Mouse (Mus musculus): ENCODE measurements at regions not wholly inside any gene's neighbourhood (a gene's known extent, or its start where the extent isn't known, plus 50 kb on each side); places are given as distances from the start of the nearest gene placed in this dataset.

DNA sequence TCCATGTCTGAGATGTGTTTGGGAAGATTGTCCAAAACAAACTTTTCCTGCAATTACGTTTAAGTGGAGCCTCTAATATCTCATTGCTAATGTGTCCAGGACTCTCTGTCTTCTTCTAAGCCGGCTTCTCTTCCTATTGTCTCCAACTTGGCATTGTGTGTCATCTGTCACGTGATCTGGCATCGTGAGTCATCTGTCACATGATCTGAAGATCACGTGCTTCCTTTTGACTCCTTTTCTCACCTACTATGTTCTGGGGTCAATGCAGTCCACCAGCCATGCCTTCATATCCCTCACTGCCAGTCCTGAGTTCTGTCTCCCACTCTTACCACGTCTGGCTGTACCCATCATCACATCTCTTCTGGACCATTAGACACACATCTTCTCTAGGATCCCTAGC, 288.1 kb downstream of the Nkx6-1 start:
- TF ChIP-seq POLR2A (IDR thresholded peaks at IDR 0.05; ENCODE audit: insufficient read depth, low read depth, low read length) (no peak), CTCF (IDR thresholded peaks at IDR 0.05; ENCODE audit: insufficient read depth, low read depth, low read length) (no peak)

Measured in olfactory bulb, adult 2 months (tissue).